Mouse (Mus musculus): Measurements from ENCODE around the gene Dip2b. TPM values are rescaled to one million over a fixed set of nuclear protein-coding genes. Genes with fewer than 3 reads are reported as not detected.
A peak's percentile ranks its signal among the peaks of the same experiment; 100 is the strongest.

Gene Dip2b
- total RNA-seq, 2 experiments from 2014 or later = 59.9 to 63.5 TPM

DNA sequence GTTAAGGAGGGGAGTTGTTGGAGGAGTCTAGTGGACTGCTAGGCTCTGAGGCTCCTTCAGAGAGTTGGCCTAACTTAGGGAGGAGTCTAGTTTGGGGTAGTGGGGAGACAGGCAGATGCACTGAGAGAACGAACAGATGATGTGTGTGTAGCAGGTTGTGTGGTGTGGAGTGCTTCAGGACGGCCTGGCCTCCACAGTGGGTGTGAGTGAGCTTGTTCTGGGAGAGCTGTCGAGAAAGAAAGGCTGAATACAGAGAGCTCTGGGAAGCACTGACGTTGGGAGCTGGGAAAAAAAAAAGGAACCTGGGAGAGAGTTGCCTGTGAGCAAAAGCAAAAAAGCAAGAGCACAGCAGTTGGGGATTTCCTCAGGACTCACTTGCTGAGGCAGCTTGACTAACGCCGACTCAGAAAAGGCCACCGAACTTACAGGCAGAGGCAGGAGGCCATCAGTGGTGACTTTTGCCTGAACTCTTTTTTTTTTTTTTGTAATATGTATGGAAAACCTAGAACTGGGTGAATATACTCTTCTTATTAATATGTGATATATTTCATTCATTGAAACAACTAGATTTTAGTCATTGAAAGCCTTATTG lies 11.1 kb downstream of the Dip2b start:
- peak in 1 of 2 experiments; percentile 50 for DNase-seq (ENCODE audit: low spot score in 2 of 2)

DNA sequence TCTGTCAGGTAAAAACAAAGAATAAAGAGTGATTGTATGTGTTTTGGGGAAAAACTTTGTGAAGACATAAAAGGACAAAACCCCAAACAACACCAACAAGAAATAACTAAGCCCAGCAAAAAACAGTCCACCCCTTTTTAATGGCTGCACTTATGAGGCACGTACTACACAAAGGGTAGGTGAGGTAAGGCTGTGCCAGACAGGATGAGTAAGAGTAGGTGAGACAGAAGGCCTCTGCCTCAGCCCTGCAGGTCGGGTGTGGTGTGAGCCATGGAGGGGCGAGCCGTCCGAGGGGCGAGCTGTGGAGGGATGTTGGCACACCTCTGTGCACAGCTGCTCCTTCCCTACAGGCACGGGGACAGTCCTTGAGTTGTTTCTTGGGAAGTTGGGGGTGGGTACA lies 12.5 kb downstream of the Dip2b start:
- no peak for DNase-seq (ENCODE audit: low spot score in 2 of 2)

- no peak for DNase-seq (ENCODE audit: low spot score in 2 of 2)
Observed at GRCm38 (mm10) chr15:100052726-100053125, 14.3 kb downstream of the Dip2b start.

GRCm38 (mm10) chr15:100056397-100056908 lies 18.0 kb downstream of the Dip2b start:
- no peak for DNase-seq (ENCODE audit: low spot score in 2 of 2)

DNA sequence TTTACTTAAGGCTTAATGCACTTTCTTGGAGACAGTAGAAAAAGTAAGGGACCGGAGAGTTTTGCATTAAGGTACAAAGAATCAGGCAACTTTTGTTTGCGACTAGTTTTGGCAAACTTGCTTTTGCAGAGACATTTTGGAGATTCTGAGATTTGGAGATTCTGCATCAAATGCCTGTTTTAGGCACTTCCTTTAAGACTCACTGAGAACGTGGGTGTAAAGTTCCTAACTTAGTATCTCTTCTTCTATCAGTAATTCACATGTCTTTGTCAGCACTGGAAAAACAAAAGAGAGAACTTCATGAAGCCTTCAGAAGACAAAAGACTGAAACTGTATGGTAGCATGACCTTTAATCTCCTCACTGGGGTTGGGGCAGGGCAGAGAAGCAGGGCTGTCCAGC lies 19.2 kb downstream of the Dip2b start:
- no peak for DNase-seq (ENCODE audit: low spot score in 2 of 2)

- no peak for DNase-seq (ENCODE audit: low spot score in 2 of 2)
Observed at GRCm38 (mm10) chr15:100058143-100058542, 19.7 kb downstream of the Dip2b start.

DNA sequence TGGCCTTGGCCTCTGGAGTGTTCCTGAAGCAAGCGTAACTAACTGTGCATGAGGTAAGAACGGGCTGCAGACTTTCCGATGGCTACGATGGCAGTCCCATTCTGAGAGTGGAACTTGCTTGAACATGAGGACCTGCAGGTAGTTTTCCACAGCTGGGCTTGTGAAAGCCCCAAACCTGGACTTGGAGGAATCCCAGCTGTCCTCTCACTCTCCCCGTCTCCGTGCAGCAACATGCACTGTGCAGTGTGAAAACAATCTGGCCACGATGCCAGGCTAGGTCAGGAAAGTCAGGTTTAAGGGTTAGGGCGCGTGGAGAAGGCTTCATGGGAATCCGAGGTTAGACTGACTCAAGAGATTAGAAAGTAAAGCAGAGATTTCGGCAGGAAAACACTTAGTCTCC lies 20.4 kb downstream of the Dip2b start:
- DNase-seq (ENCODE audit: low spot score in 2 of 2) = no peak

DNA sequence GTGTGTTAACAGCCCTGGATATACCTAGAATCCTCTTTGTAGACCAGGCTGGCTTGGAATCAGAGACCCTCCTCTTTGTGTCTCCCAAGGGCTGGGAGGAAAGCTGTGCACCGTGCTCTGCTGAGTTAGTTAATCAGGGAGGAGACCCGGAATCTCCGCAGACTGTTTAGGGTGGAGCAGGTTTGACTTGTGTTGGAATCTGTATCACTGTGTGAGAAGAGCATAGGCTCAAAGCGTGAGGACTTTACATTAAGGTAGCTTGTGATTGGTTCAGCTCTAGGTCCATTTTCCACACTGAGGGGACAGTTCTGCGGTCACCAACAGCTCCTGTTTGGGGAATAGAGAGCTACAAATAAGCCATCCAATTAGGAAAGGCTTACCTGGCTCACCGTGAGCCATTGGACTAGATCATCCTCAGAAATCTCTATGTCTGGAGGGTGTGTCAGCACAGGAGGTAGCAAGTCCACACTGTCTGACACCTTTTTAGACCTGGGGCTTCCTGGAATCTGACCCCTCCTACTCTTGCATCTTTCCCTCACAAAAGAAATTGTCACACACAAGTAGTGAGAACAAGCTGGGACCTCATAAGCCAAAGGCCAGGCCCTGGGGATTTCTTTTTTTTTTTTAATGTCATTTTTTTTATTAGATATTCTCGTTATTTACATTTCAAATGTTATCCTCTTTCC lies 21.3 kb downstream of the Dip2b start:
- DNase-seq (ENCODE audit: low spot score in 2 of 2) = no peak

GRCm38 (mm10) chr15:100060513-100061140 lies 22.2 kb downstream of the Dip2b start:
- no peak for DNase-seq (ENCODE audit: low spot score in 2 of 2)

DNA sequence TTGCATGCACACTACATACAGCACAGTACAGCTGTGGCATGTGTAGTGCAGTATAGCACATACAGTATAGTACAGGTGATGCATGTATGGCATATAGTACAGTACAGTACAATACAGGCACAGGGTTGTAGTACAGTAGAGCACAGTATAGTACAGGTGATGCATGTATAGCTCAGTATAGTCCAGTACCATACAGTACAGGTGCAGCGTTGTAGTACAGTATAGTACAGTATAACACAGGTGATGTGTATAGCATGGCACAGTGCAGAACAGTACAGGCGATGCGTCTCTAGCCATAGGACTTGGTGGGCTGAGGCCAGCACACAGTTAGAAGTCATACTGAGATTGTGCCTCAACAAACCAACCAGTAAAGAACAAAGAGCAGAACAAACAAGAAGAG lies 22.9 kb downstream of the Dip2b start:
- no peak for DNase-seq (ENCODE audit: low spot score in 2 of 2)

GRCm38 (mm10) chr15:100063229-100063773 lies 24.8 kb downstream of the Dip2b start:
- no peak for DNase-seq (ENCODE audit: low spot score in 2 of 2)

DNA sequence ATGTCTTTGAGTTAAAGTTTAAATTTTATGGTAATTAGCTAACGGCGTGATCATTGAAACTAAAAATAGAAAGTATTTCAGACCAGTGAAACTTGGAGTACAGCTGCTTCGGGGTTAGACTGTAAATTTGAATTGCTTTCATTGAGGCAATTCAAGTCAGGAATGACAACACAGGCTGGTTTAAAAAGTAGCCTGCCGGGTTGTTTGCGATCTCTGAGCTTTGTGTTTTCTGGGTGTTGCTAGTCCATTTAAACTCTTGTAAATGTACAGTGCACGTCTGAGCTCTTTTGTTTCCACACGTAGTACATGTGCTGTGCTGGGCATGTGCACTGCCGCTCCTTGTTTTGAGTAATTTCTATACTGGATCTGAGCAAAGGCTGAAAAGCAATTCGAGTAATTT lies 28.2 kb downstream of the Dip2b start:
- no peak for DNase-seq (ENCODE audit: low spot score in 2 of 2)

GRCm38 (mm10) chr15:100069101-100069500 lies 30.6 kb downstream of the Dip2b start:
- no peak for DNase-seq (ENCODE audit: low spot score in 2 of 2)

GRCm38 (mm10) chr15:100070021-100070420 lies 31.6 kb downstream of the Dip2b start:
- peak; percentile 34 to 40 for DNase-seq (ENCODE audit: low spot score in 2 of 2)

- no peak for DNase-seq (ENCODE audit: low spot score in 2 of 2)
Observed at GRCm38 (mm10) chr15:100071819-100072218, 33.4 kb downstream of the Dip2b start.

DNA sequence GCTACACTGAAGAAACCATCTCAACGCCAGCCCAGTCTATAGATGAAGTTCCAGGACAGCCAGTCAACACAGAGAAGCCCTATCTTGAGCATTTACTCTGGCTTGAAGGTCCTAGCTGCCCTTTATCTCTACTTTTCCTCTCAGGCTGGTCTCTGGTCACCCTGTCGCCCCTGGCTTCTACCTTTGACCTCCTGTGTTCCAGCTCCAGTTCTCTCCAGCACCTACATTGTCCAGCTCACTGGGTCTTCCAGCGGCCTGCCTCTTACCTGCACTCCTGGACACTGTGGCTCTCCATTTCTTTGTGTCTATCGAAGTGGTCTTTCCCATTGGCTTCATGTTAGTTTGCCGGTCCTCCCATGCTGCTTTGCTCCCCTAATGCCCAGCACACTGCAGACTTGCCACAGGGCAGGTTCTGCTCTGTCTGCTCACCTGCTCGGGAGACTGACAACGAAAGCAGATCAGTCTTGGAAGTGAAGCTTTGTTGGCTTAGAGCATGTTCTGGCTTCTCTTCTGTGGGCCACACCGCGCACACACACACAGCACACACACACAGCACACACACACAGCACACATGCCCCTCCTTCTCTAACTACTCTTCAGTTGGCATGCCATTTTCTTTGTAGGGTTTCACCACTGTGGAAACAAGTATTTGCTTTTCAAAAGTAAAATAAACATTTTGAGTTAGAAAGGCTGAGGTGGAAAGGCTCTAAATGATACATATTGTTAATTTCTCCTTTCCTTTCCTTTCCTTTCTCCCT lies 35.4 kb downstream of the Dip2b start:
- DNase-seq (ENCODE audit: low spot score in 2 of 2) = no peak

- DNase-seq (ENCODE audit: low spot score in 2 of 2) = no peak
Observed at GRCm38 (mm10) chr15:100074754-100075153, 36.3 kb downstream of the Dip2b start.

- DNase-seq (ENCODE audit: low spot score in 2 of 2) = no peak
Observed at GRCm38 (mm10) chr15:100076362-100076761, 37.9 kb downstream of the Dip2b start.

- no peak for DNase-seq (ENCODE audit: low spot score in 2 of 2)
Observed at GRCm38 (mm10) chr15:100080833-100081477, 42.5 kb downstream of the Dip2b start.

DNA sequence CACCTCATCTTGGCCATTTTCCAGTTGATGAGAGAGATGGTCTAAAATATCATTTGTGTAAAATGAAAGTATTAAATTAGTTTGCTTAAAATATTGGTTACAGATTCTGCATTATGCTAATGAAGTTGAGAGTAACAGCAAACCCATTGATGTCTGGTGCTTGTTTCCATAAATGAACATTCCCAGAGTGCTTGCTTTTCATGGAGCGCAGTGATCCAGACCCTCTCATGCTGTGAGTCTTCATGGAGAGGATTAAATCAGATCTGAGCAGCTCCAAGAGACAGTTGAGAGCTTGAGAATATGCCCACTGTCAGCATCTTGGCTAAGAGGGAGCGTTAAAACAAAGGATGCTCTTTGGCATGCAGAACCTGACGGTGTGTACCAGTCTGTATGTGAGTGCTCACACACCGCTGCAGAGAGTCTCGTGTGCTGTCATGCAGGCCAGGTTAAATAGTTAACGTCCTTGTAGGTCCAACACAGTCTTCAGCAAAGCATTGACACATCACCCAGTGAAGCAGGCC lies 43.1 kb downstream of the Dip2b start:
- no peak for DNase-seq (ENCODE audit: low spot score in 2 of 2)

DNA sequence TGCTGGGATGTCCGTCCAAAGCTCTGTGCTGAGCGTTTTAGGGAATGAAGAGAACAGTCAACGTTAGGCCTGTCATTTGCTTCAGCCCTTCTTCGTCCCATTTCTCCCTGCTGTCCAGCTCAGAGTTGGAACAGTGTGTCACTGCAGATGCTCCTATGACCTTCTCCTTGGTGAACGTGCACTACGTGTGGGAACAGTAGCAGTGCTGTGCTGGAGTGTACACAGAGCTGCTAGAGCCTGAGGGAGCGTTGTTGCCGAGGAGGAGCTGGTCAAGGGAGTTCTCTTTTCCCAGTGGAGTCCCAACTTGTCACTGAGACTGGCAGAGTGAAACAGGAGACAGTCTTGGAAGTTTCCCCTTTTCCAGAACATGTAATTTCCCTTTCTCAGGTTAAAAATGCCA lies 43.6 kb downstream of the Dip2b start:
- no peak for DNase-seq (ENCODE audit: low spot score in 2 of 2)
